Mouse (Mus musculus) intestine, postnatal 0 days (tissue): ENCODE measurements around the gene Papln. TPM values are rescaled to one million over a fixed set of nuclear protein-coding genes. Genes with fewer than 3 reads are reported as not detected.
A peak's percentile ranks its signal among the peaks of the same experiment; 100 is the strongest.

Experiments
- ATAC-seq: fragments of 200-750 bp; cut with Nextera tagmentation; 2 replicates; pipeline ENCODE4 v1.8.0; 2017; ENCODE audit warnings: mild to moderate bottlenecking, moderate TSS enrichment, moderate library complexity
- H3K27ac ChIP-seq: fragments of 300-500 bp; sonication (generic); 2 replicates; pipeline ENCODE4 v1.5.1; 2014; ENCODE audit warnings: mild to moderate bottlenecking, low read depth, low read length, moderate library complexity
- H3K27me3 ChIP-seq: fragments of 300-500 bp; sonication (generic); replicated peaks from 2 replicates; pipeline ENCODE4 v1.6.1; 2014; ENCODE audit warnings: low read length, mixed read lengths; ENCODE audit not compliant: control insufficient read depth, insufficient read depth
- H3K36me3 ChIP-seq: fragments of 300-500 bp; sonication (generic); 2 replicates; pipeline ENCODE4 v1.6.1; 2014; ENCODE audit warnings: mild to moderate bottlenecking, moderate library complexity; ENCODE audit not compliant: control insufficient read depth, insufficient read depth
- H3K4me1 ChIP-seq: fragments of 300-500 bp; sonication (generic); replicated peaks from 2 replicates; pipeline ENCODE4 v1.6.1; 2014; ENCODE audit warnings: antibody characterized with exemption, low read length, mixed read lengths; ENCODE audit not compliant: control insufficient read depth, insufficient read depth
- H3K4me2 ChIP-seq: fragments of 300-500 bp; sonication (generic); replicated peaks from 2 replicates; pipeline ENCODE4 v1.6.1; 2014; ENCODE audit warnings: low read depth, mild to moderate bottlenecking, moderate library complexity
- H3K4me3 ChIP-seq: fragments of 300-500 bp; sonication (generic); 2 replicates; pipeline ENCODE4 v1.5.1; 2014; ENCODE audit warnings: low read depth, low read length
- H3K9ac ChIP-seq: fragments of 300-500 bp; sonication (generic); 2 replicates; pipeline ENCODE4 v1.6.1; 2014; ENCODE audit warnings: mild to moderate bottlenecking, low read depth, low read length
- H3K9me3 ChIP-seq: fragments of 300-500 bp; sonication (generic); 2 replicates; pipeline ENCODE4 v1.6.1; 2016; ENCODE audit warnings: mixed run types; ENCODE audit not compliant: control insufficient read depth
- CTCF ChIP-seq: sonication (generic); IDR thresholded peaks from 2 replicates; pipeline ENCODE4 v1.5.1; 2016; ENCODE audit warnings: low read depth, mild to moderate bottlenecking, control low read depth, antibody characterized with exemption, moderate library complexity
- WGBS: fragments of 180-500 bp; shearing (Covaris S2); extraction: QIAGEN DNeasy Blood & Tissue Kit; methylation state at CpG from one replicate; pipeline ENCODE4 v1.1.7; 2014; 5-methylcytosine and 5-hydroxymethylcytosine counted together
- polyA plus RNA-seq: library from polyadenylated mRNA; unstranded; fragments of >200 nt; fragmentation: Nextera tagmentation; extraction: Ambion mirVana; gene quantifications from 2 replicates; pipeline ENCODE4 v1.2.1, GENCODE M21; 2015

Papln gene
- polyA plus RNA-seq, 1 experiment from 2014 or later: 1.7 TPM

DNA sequence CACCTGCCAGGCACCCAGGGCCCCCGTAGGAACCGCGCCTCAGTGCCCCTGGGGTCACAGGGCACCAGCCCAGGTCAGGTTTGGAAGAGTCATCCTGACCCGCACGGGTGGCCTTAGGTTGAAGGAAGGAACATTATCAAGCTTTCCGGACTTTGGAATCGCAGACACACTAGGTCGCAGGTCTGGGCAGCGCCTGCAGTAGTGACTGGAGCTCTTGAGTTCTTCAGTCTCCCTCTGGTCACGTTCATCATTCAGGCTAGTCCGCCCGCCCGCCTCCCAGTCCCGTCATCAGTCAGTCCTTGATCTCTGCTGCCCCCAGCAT is 571 bp downstream of the Papln start:
- H3K9me3 ChIP-seq: no peaks in the 10 kb centered on the region
- H3K4me1 ChIP-seq: peaks cover 6% of the 10 kb centered on the region; the same call in 1 of the 2 replicates
- ATAC-seq: peak; percentile 80
- H3K9ac ChIP-seq: peak overlapping the region; percentile 40
- WGBS: 4% methylated on average over 14 of the region's 14 CpGs
- H3K27ac ChIP-seq: peak overlapping the region; percentile 61
- H3K4me2 ChIP-seq: peak overlapping the region; percentile 78
- H3K27me3 ChIP-seq: no peaks in the 10 kb centered on the region
- peak overlapping the region; percentile 34 for H3K4me3 ChIP-seq
- H3K36me3 ChIP-seq: no peaks in the 10 kb centered on the region
- no peak; the same call in 1 of the 2 replicates for TF ChIP-seq CTCF

GRCm38 (mm10) chr12:83764519-83764918 is 1.1 kb downstream of the Papln start:
- peak overlapping the region; percentile 78 for H3K4me2 ChIP-seq
- no peaks in the 10 kb centered on the region for H3K36me3 ChIP-seq
- 63% methylated on average over 10 of the region's 10 CpGs for WGBS
- H3K4me1 ChIP-seq: peaks cover 6% of the 10 kb centered on the region; the same call in 1 of the 2 replicates
- peak overlapping the region; percentile 34; the same call in 1 of the 2 replicates for H3K4me3 ChIP-seq
- H3K9ac ChIP-seq: no peak overlapping the region
- TF ChIP-seq CTCF: no peak
- no peak overlapping the region for H3K27ac ChIP-seq
- ATAC-seq: no peak
- H3K27me3 ChIP-seq: no peaks in the 10 kb centered on the region
- no peaks in the 10 kb centered on the region for H3K9me3 ChIP-seq

DNA sequence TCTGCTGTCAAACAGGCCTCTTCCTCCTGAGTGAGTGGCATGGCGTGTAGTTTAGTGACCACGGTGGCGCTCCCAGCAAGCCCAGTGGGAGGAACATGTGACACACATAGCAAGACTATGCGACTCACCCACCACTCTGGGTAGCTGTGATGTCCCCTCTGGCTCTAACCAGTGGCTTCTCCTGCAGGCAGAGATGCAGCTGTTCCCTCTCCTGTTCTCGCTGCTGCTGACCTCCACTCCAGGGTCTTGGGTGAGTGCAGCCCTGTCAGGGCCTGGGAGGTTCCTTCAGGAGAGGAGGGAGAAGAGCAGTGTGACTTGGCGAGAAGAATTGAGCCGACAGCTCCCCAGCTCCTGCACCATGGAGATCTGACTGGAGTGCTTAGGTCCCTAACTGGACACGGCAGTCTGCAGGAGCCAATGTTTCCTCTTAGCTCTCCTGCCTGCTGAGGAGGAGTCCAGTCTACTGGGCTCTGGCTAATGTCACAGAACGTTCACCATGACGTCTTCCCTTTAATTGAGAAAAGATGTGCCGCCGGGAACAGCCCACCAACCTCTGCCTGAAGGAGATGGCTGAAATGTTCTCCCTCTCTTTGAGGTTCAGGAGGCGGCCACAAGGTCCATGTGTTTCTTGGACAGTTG is 2.6 kb downstream of the Papln start:
- Histone ChIP-seq H3K27me3 (no peaks in the 10 kb centered on the region), H3K4me3 (no peak overlapping the region), H3K4me1 (peaks cover 6% of the 10 kb centered on the region; the same call in 1 of the 2 replicates), H3K9ac (no peak overlapping the region), H3K4me2 (no peak overlapping the region), H3K27ac (no peak overlapping the region), H3K36me3 (no peaks in the 10 kb centered on the region), H3K9me3 (no peaks in the 10 kb centered on the region)
- no peak for ATAC-seq
- WGBS: 73% methylated on average over 13 of the region's 13 CpGs
- TF ChIP-seq CTCF: no peak

DNA sequence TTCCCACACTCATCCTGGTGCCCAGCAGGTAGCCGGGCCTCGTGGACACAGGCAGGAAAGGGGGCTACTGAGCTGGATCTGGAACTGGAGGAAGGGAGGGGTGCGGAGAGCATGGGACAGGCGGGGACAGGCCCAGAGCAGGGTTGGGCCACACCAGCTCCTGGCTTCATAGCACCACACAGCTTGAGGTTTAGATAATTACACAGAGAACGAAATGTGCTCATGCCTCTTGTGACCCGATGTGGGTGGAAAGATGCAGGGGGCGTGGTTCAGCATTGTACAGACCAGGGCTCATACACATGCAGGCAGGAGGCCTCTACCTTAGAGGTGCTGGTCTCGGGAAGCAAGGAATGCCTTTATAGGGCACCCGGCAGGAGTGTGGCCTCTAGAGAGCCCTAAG is 4.4 kb downstream of the Papln start:
- no peaks in the 10 kb centered on the region for H3K36me3 ChIP-seq
- H3K27ac ChIP-seq: peak overlapping the region; percentile 41
- ATAC-seq: no peak
- no peaks in the 10 kb centered on the region for H3K27me3 ChIP-seq
- H3K9ac ChIP-seq: no peak overlapping the region
- TF ChIP-seq CTCF: no peak
- WGBS: 60% methylated on average over 9 of the region's 9 CpGs
- H3K4me3 ChIP-seq: no peak overlapping the region
- peaks cover 3% of the 10 kb centered on the region; the same call in 1 of the 2 replicates for H3K4me1 ChIP-seq
- no peak overlapping the region; the same call in 1 of the 2 replicates for H3K4me2 ChIP-seq
- no peaks in the 10 kb centered on the region for H3K9me3 ChIP-seq

DNA sequence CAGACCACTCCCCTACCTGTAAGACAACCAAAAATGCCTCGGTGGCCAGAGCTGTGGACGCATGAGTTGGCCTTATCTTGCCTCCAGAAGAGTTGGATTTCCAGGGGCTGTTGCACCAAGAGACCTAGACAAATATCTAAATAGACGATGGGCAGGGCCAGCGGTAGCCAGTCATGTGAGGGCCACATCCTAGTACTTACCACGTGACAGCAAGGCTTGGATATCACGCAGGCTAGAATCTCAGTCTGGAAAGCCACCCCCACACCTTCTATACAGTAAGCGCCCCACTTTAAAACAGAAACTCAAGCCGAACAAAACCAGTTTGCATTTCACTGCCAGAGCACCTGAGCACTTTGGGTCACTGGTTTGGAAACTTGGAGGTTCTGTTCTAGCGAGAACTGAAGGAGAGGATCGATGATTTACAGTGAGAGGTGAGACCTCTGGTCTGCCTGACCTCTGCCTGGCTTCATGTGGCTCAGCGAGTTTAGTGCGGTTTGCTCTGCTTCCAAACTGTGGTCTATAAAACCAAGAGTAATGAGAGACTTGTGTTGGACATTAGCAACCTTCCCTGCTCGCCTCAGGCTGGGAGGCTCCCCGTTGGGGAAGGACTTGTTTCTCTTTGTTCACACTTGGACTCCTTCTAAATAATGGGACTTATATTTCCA is 4.9 kb downstream of the Papln start:
- peaks cover 3% of the 10 kb centered on the region; the same call in 1 of the 2 replicates for H3K4me1 ChIP-seq
- no peaks in the 10 kb centered on the region for H3K27me3 ChIP-seq
- no peak overlapping the region for H3K4me3 ChIP-seq
- no peak for ATAC-seq
- H3K9me3 ChIP-seq: no peaks in the 10 kb centered on the region
- no peak overlapping the region for H3K9ac ChIP-seq
- TF ChIP-seq CTCF: no peak
- H3K36me3 ChIP-seq: peaks cover 5% of the 10 kb centered on the region; the same call in 1 of the 2 replicates
- peak overlapping the region; percentile 41 for H3K27ac ChIP-seq
- 51% methylated on average over 14 of the region's 14 CpGs for WGBS
- H3K4me2 ChIP-seq: no peak overlapping the region; the same call in 1 of the 2 replicates

- H3K9me3 ChIP-seq: no peaks in the 10 kb centered on the region
- 8% methylated on average over 25 of the region's 25 CpGs for WGBS
- no peaks in the 10 kb centered on the region for H3K4me1 ChIP-seq
- ATAC-seq: peak; percentile 59
- H3K27me3 ChIP-seq: no peaks in the 10 kb centered on the region
- peak; percentile 90 for TF ChIP-seq CTCF
- no peak overlapping the region for H3K27ac ChIP-seq
- H3K4me2 ChIP-seq: peak overlapping the region; percentile 56
- 0 out of 2 replicates have a peak overlapping the region, but pooled peaks have one; percentile 4 for H3K4me3 ChIP-seq
- peaks cover 16% of the 10 kb centered on the region for H3K36me3 ChIP-seq
- no peak overlapping the region for H3K9ac ChIP-seq
Observed at GRCm38 (mm10) chr12:83770418-83771256, 7.2 kb downstream of the Papln start.
